Mouse (Mus musculus) NIH3T3 (cell line): Measurements from ENCODE around the gene Iqgap2.
A peak's percentile ranks its signal among the peaks of the same experiment; 100 is the strongest.

Experiments used
- DNase-seq: peaks from one replicate; pipeline ENCODE4 v3.0.0-alpha.2; 2012; ENCODE audit warnings: low read depth

The Iqgap2 gene

GRCm38 (mm10) chr13:95891491-95891925 lies at the start of gene Iqgap2:
Gene Iqgap2, minus strand, starts transcription at chr13:95891922.
- no peak for DNase-seq

- DNase-seq: no peak
Measured at GRCm38 (mm10) chr13:95940811-95941210, 49.1 kb upstream of the Iqgap2 start.

- no peak for DNase-seq
Measured at GRCm38 (mm10) chr13:95924201-95924621, 32.5 kb upstream of the Iqgap2 start.

GRCm38 (mm10) chr13:95922626-95923025 lies 30.9 kb upstream of the Iqgap2 start:
- no peak for DNase-seq

GRCm38 (mm10) chr13:95918624-95919284 lies 27.0 kb upstream of the Iqgap2 start:
- no peak for DNase-seq

- DNase-seq: no peak
Measured at GRCm38 (mm10) chr13:95913046-95913406, 21.3 kb upstream of the Iqgap2 start.

GRCm38 (mm10) chr13:95912157-95913045 lies 20.7 kb upstream of the Iqgap2 start:
- DNase-seq: no peak

- no peak for DNase-seq
Measured at GRCm38 (mm10) chr13:95910270-95910669, 18.5 kb upstream of the Iqgap2 start.

- no peak for DNase-seq
Measured at GRCm38 (mm10) chr13:95909244-95909643, 17.5 kb upstream of the Iqgap2 start.

GRCm38 (mm10) chr13:95902696-95903095 lies 11.0 kb upstream of the Iqgap2 start:
- DNase-seq: no peak

GRCm38 (mm10) chr13:95899885-95900650 lies 8.3 kb upstream of the Iqgap2 start:
- DNase-seq: no peak

GRCm38 (mm10) chr13:95896501-95896900 lies 4.8 kb upstream of the Iqgap2 start:
- no peak for DNase-seq

GRCm38 (mm10) chr13:95893166-95893565 lies 1.4 kb upstream of the Iqgap2 start:
- no peak for DNase-seq

- no peak for DNase-seq
Measured at GRCm38 (mm10) chr13:95892611-95893145, 956 bp upstream of the Iqgap2 start.

GRCm38 (mm10) chr13:95891926-95892610 lies 346 bp upstream of the Iqgap2 start:
- peak; percentile 53 for DNase-seq

- DNase-seq: no peak
Measured at GRCm38 (mm10) chr13:95890851-95891471, 761 bp downstream of the Iqgap2 start.

GRCm38 (mm10) chr13:95889981-95890545 lies 1.7 kb downstream of the Iqgap2 start:
- DNase-seq: no peak

- DNase-seq: no peak
Measured at GRCm38 (mm10) chr13:95889366-95889765, 2.4 kb downstream of the Iqgap2 start.

GRCm38 (mm10) chr13:95888621-95889020 lies 3.1 kb downstream of the Iqgap2 start:
- DNase-seq: no peak

- DNase-seq: no peak
Measured at GRCm38 (mm10) chr13:95888170-95888569, 3.6 kb downstream of the Iqgap2 start.

- DNase-seq: no peak
Measured at GRCm38 (mm10) chr13:95887375-95887774, 4.3 kb downstream of the Iqgap2 start.
